13 mouse cellular contexts compared by ENCODE assay signal in the genomic region with DNA sequence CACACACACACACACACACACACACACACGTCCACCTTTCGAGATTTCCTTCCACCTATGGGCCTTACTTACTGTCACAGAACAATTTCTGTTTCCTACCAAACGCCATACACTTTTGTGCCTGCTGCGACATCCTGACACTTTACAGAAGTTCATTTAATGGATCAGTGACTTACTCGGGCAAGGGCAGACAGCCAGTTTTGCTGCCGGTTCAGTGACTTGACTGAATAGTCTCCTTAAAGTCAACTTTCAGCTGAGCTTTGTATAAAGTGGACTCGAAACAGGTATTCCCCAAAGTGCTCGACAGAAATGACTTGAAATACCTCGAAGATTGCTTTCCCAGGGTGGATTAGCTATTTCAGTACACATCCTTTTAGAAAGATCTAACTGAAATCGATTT.
DNase-seq lines count a peak whose midpoint lies in the region; ATAC-seq lines count a peak whose summit lies in the region.
"Had no signal": no experiment of that assay in that cellular context is flagged by ENCODE, and none has a peak within 500 bp of the region (broad histone marks: within the 10 kb centered on the region; RNA-seq: fewer than 3 reads in every experiment).

No protein-coding gene starts in this region.

- ATAC-seq in forebrain, embryonic 13.5 days = no peak
- ATAC-seq in forebrain, embryonic 11.5 days (replicated peaks; ENCODE audit: low FRiP score) = no peak
- ATAC-seq in midbrain, embryonic 14.5 days (ENCODE audit: low FRiP score, low TSS enrichment) = no peak
- no peak for ATAC-seq in midbrain, embryonic 16.5 days
- ATAC-seq: liver, embryonic 12.5 days had no signal

- 24% methylated on average over 10 of the region's 10 CpGs for WGBS in forebrain, embryonic 13.5 days
- 31% methylated on average over 10 of the region's 10 CpGs for WGBS in forebrain, embryonic 11.5 days
- WGBS in midbrain, embryonic 14.5 days = 32% methylated on average over 10 of the region's 10 CpGs
- 35% methylated on average over 10 of the region's 10 CpGs for WGBS in midbrain, embryonic 16.5 days
- 78% methylated on average over 10 of the region's 10 CpGs for WGBS in limb, embryonic 10.5 days

- H3K4me3 ChIP-seq in forebrain, embryonic 13.5 days = no peak overlapping the region
- H3K4me3 ChIP-seq in forebrain, embryonic 11.5 days (ENCODE audit: low read depth, low read length) = no peak overlapping the region
- H3K4me3 ChIP-seq in midbrain, embryonic 14.5 days (replicated peaks; ENCODE audit: low read depth, low read length) = no peak overlapping the region
- no peak overlapping the region for H3K4me3 ChIP-seq in midbrain, embryonic 16.5 days (ENCODE audit: low read depth, low read length)
- no peak overlapping the region for H3K4me3 ChIP-seq in limb, embryonic 10.5 days
- H3K4me3 ChIP-seq: heart, embryonic 12.5 days; liver, embryonic 12.5 days had no signal

- H3K9ac ChIP-seq in forebrain, embryonic 13.5 days = no peak overlapping the region
- H3K9ac ChIP-seq in forebrain, embryonic 11.5 days (ENCODE audit: low read length) = no peak overlapping the region
- no peak overlapping the region for H3K9ac ChIP-seq in midbrain, embryonic 14.5 days (replicated peaks; ENCODE audit: low read length)
- no peak overlapping the region for H3K9ac ChIP-seq in midbrain, embryonic 16.5 days (ENCODE audit: low read depth, low read length)
- H3K9ac ChIP-seq: heart, embryonic 12.5 days; liver, embryonic 12.5 days had no signal

- peaks cover 81% of the 10 kb centered on the region for H3K4me1 ChIP-seq in forebrain, embryonic 13.5 days
- peaks cover 38% of the 10 kb centered on the region for H3K4me1 ChIP-seq in forebrain, embryonic 11.5 days (replicated peaks; ENCODE audit: control insufficient read depth, insufficient read depth, low read length)
- peaks cover 19% of the 10 kb centered on the region for H3K4me1 ChIP-seq in midbrain, embryonic 14.5 days (ENCODE audit: control insufficient read depth, insufficient read depth, low read length)
- peaks cover 12% of the 10 kb centered on the region for H3K4me1 ChIP-seq in midbrain, embryonic 16.5 days (ENCODE audit: control insufficient read depth, insufficient read depth, low read length)
- H3K4me1 ChIP-seq in limb, embryonic 10.5 days = peaks cover 98% of the 10 kb centered on the region

- H3K36me3 ChIP-seq in forebrain, embryonic 13.5 days (ENCODE audit: poor library complexity, severe bottlenecking) = no peaks in the 10 kb centered on the region
- H3K36me3 ChIP-seq in forebrain, embryonic 11.5 days (ENCODE audit: control insufficient read depth, insufficient read depth, low read length) = no peaks in the 10 kb centered on the region; the same call in 1 of the 2 replicates
- H3K36me3 ChIP-seq in midbrain, embryonic 14.5 days (ENCODE audit: control insufficient read depth, insufficient read depth, low read length) = no peaks in the 10 kb centered on the region
- H3K36me3 ChIP-seq in midbrain, embryonic 16.5 days (ENCODE audit: control insufficient read depth, insufficient read depth, low read length) = no peaks in the 10 kb centered on the region
- H3K36me3 ChIP-seq in limb, embryonic 10.5 days = peaks cover 61% of the 10 kb centered on the region
- H3K36me3 ChIP-seq: heart, embryonic 12.5 days; liver, embryonic 12.5 days had no signal

- no peaks in the 10 kb centered on the region for H3K9me3 ChIP-seq in forebrain, embryonic 13.5 days (replicated peaks)
- no peaks in the 10 kb centered on the region for H3K9me3 ChIP-seq in forebrain, embryonic 11.5 days (ENCODE audit: control insufficient read depth, low read length)
- no peaks in the 10 kb centered on the region for H3K9me3 ChIP-seq in midbrain, embryonic 14.5 days (ENCODE audit: control insufficient read depth, low read length)
- H3K9me3 ChIP-seq in midbrain, embryonic 16.5 days (replicated peaks; ENCODE audit: control insufficient read depth, low read length, poor library complexity, severe bottlenecking) = no peaks in the 10 kb centered on the region
- H3K9me3 ChIP-seq in limb, embryonic 10.5 days (replicated peaks) = no peaks in the 10 kb centered on the region
- H3K9me3 ChIP-seq: heart, embryonic 12.5 days; liver, embryonic 12.5 days had no signal

- no peak overlapping the region for H3K27ac ChIP-seq in forebrain, embryonic 13.5 days
- H3K27ac ChIP-seq in forebrain, embryonic 11.5 days (ENCODE audit: low read depth, low read length) = no peak overlapping the region
- H3K27ac ChIP-seq in midbrain, embryonic 14.5 days (replicated peaks; ENCODE audit: low read depth, low read length) = no peak overlapping the region
- H3K27ac ChIP-seq in midbrain, embryonic 16.5 days (ENCODE audit: low read length) = no peak overlapping the region
- H3K27ac ChIP-seq in limb, embryonic 10.5 days = peak overlapping the region; percentile 20; the same call in 1 of the 2 replicates
- H3K27ac ChIP-seq: liver, embryonic 12.5 days had no signal

- 0 out of 2 replicates have a peak overlapping the region, but pooled peaks have one; percentile 18 for H3K4me2 ChIP-seq in forebrain, embryonic 13.5 days
- no peak overlapping the region for H3K4me2 ChIP-seq in forebrain, embryonic 11.5 days (ENCODE audit: low read depth, low read length, severe bottlenecking)
- H3K4me2 ChIP-seq in midbrain, embryonic 14.5 days (ENCODE audit: low read length) = no peak overlapping the region
- no peak overlapping the region for H3K4me2 ChIP-seq in midbrain, embryonic 16.5 days (ENCODE audit: low read length)
- H3K4me2 ChIP-seq: heart, embryonic 12.5 days; liver, embryonic 12.5 days had no signal

- no peak for DNase-seq in forebrain, embryonic 11.5 days (ENCODE audit: low spot score)
- peak; percentile 45 for DNase-seq in midbrain, embryonic 14.5 days
- DNase-seq in kidney, adult 8-10 months = peak; percentile 75 to 76
- DNase-seq in limb, embryonic 10.5 days (ENCODE audit: low spot score) = no peak
- DNase-seq in heart, postnatal 4 days = no peak
- no peak for DNase-seq in adrenal gland, postnatal 4 days (ENCODE audit: low spot score in 2 of 2)
- DNase-seq: cerebellum, adult 9-11 months; gastrocnemius, postnatal 36 days; right cerebral cortex, postnatal 25 days had no signal

- H3K27me3 ChIP-seq in forebrain, embryonic 13.5 days = peaks cover 3% of the 10 kb centered on the region; the same call in 1 of the 2 replicates
- no peaks in the 10 kb centered on the region for H3K27me3 ChIP-seq in forebrain, embryonic 11.5 days (ENCODE audit: control insufficient read depth, insufficient read depth, low read length)
- H3K27me3 ChIP-seq in midbrain, embryonic 14.5 days (ENCODE audit: control insufficient read depth, insufficient read depth, low read length) = no peaks in the 10 kb centered on the region; the same call in 1 of the 2 replicates
- H3K27me3 ChIP-seq in midbrain, embryonic 16.5 days (ENCODE audit: control insufficient read depth, insufficient read depth, low read depth, low read length) = peaks cover 3% of the 10 kb centered on the region; the same call in 1 of the 2 replicates
- no peaks in the 10 kb centered on the region for H3K27me3 ChIP-seq in limb, embryonic 10.5 days (ENCODE audit: low read depth, poor library complexity, severe bottlenecking)
- H3K27me3 ChIP-seq: heart, embryonic 12.5 days; liver, embryonic 12.5 days had no signal

Comparison
In these comparisons a context has a peak if more than half of its experiments do, and no peak if none do; other contexts are left out.
1. DNase-seq: peak in midbrain, embryonic 14.5 days (single experiment) and kidney, adult 8-10 months (2 of 2); none in forebrain, embryonic 11.5 days (single experiment), limb, embryonic 10.5 days (single experiment), heart, postnatal 4 days (single experiment) and adrenal gland, postnatal 4 days (0 of 2).